Mouse (Mus musculus) liver, postnatal 0 days (tissue): ENCODE results near the gene 4930432M17Rik. TPM values are rescaled to one million over a fixed set of nuclear protein-coding genes. Genes with fewer than 3 reads are reported as not detected.

Source experiments
- ATAC-seq: fragments of 200-750 bp; cut with Nextera tagmentation; 2 replicates; pipeline ENCODE4 v1.8.0; 2017; ENCODE audit warnings: mild to moderate bottlenecking, moderate library complexity
- DNase-seq: peaks from one replicate; pipeline ENCODE4 v3.0.0-alpha.2; 2016
- H3K27ac ChIP-seq: fragments of 300-500 bp; sonication (generic); 2 replicates; pipeline ENCODE4 v1.5.1; 2014; ENCODE audit warnings: antibody characterized with exemption, moderate library complexity, mild to moderate bottlenecking, low read depth
- H3K27me3 ChIP-seq: fragments of 300-500 bp; sonication (generic); 2 replicates; pipeline ENCODE4 v1.6.1; 2014; ENCODE audit warnings: low read length, control low read depth, mixed read lengths; ENCODE audit not compliant: insufficient read depth
- H3K36me3 ChIP-seq: fragments of 300-500 bp; sonication (generic); replicated peaks from 2 replicates; pipeline ENCODE4 v1.6.1; 2014; ENCODE audit warnings: mild to moderate bottlenecking, control low read depth, low read length, moderate library complexity, mixed read lengths; ENCODE audit not compliant: insufficient read depth
- H3K4me1 ChIP-seq: fragments of 300-500 bp; sonication (generic); 2 replicates; pipeline ENCODE4 v1.6.1; 2014; ENCODE audit warnings: antibody characterized with exemption, mild to moderate bottlenecking, control low read depth; ENCODE audit not compliant: insufficient read depth
- H3K4me2 ChIP-seq: fragments of 300-500 bp; sonication (generic); 2 replicates; pipeline ENCODE4 v1.6.1; 2014; ENCODE audit warnings: low read depth, mild to moderate bottlenecking, low read length, moderate library complexity, mixed read lengths
- H3K4me3 ChIP-seq: fragments of 300-500 bp; sonication (generic); 2 replicates; pipeline ENCODE4 v1.5.1; 2014; ENCODE audit warnings: low read depth, low read length
- H3K9ac ChIP-seq: fragments of 300-500 bp; sonication (generic); replicated peaks from 2 replicates; pipeline ENCODE4 v1.6.1; 2014; ENCODE audit warnings: mild to moderate bottlenecking, moderate library complexity
- H3K9me3 ChIP-seq: fragments of 300-500 bp; sonication (generic); 2 replicates; pipeline ENCODE4 v1.6.1; 2016; ENCODE audit warnings: mild to moderate bottlenecking, control low read depth, low read length, mixed read lengths
- CTCF ChIP-seq: sonication (generic); IDR thresholded peaks from 2 replicates; pipeline ENCODE4 v1.5.1; 2016; ENCODE audit warnings: antibody characterized with exemption, low read depth
- EP300 ChIP-seq: IDR thresholded peaks from 2 replicates; pipeline ENCODE4 v1.6.1; 2016; ENCODE audit warnings: antibody characterized with exemption, low read depth, mild to moderate bottlenecking
- WGBS: fragments of 180-500 bp; shearing (Covaris S2); extraction: QIAGEN DNeasy Blood & Tissue Kit; methylation state at CpG from one replicate; pipeline ENCODE4 v1.1.7; 2014; ENCODE audit not compliant: insufficient replicate concordance; 5-methylcytosine and 5-hydroxymethylcytosine counted together
- polyA plus RNA-seq: library from polyadenylated mRNA; unstranded; fragments of >200 nt; fragmentation: Nextera tagmentation; extraction: Ambion mirVana; gene quantifications from 2 replicates; pipeline ENCODE4 v1.2.1, GENCODE M21; 2015

4930432M17Rik gene
- polyA plus RNA-seq, 1 experiment from 2014 or later, result not detected

GRCm38 (mm10) chr3:121636315-121636714 is 34.2 kb upstream of the 4930432M17Rik start:
- DNase-seq, result no peak
- no peak overlapping the region for H3K4me2 ChIP-seq
- ATAC-seq, result no peak
- no peaks in the 10 kb centered on the region for H3K9me3 ChIP-seq
- no peaks in the 10 kb centered on the region for H3K27me3 ChIP-seq
- H3K36me3 ChIP-seq, result no peaks in the 10 kb centered on the region
- H3K9ac ChIP-seq, result no peak overlapping the region
- TF ChIP-seq CTCF (peak; percentile 51), EP300 (no peak)
- 73% methylated on average over 6 of the region's 6 CpGs for WGBS
- H3K27ac ChIP-seq, result no peak overlapping the region
- H3K4me3 ChIP-seq, result no peak overlapping the region
- H3K4me1 ChIP-seq, result no peaks in the 10 kb centered on the region

- no peaks in the 10 kb centered on the region for H3K27me3 ChIP-seq
- H3K4me3 ChIP-seq, result no peak overlapping the region
- H3K9me3 ChIP-seq, result no peaks in the 10 kb centered on the region
- no peak for ATAC-seq
- H3K36me3 ChIP-seq, result no peaks in the 10 kb centered on the region
- H3K27ac ChIP-seq, result no peak overlapping the region
- H3K4me1 ChIP-seq, result no peaks in the 10 kb centered on the region
- H3K9ac ChIP-seq, result no peak overlapping the region
- H3K4me2 ChIP-seq, result no peak overlapping the region
- no peak for TF ChIP-seq CTCF
- TF ChIP-seq EP300, result no peak
- no peak for DNase-seq
- 69% methylated on average over 7 of the region's 7 CpGs for WGBS
Measured at GRCm38 (mm10) chr3:121636748-121637147, 33.8 kb upstream of the 4930432M17Rik start.

- Histone ChIP-seq H3K9ac (no peak overlapping the region), H3K36me3 (no peaks in the 10 kb centered on the region), H3K9me3 (no peaks in the 10 kb centered on the region), H3K27ac (no peak overlapping the region), H3K4me2 (no peak overlapping the region), H3K4me1 (no peaks in the 10 kb centered on the region), H3K27me3 (no peaks in the 10 kb centered on the region), H3K4me3 (no peak overlapping the region)
- DNase-seq (no peak), ATAC-seq (no peak)
- 58% methylated on average over 5 of the region's 5 CpGs for WGBS
- TF ChIP-seq EP300 (no peak), CTCF (no peak)
Measured at GRCm38 (mm10) chr3:121637792-121638191, 32.8 kb upstream of the 4930432M17Rik start.

GRCm38 (mm10) chr3:121638241-121638640 is 32.3 kb upstream of the 4930432M17Rik start:
- Histone ChIP-seq H3K27ac (no peak overlapping the region), H3K4me3 (no peak overlapping the region), H3K4me1 (no peaks in the 10 kb centered on the region), H3K9ac (no peak overlapping the region), H3K27me3 (no peaks in the 10 kb centered on the region), H3K9me3 (no peaks in the 10 kb centered on the region), H3K36me3 (no peaks in the 10 kb centered on the region), H3K4me2 (no peak overlapping the region)
- WGBS, result 82% methylated on average over 3 of the region's 3 CpGs
- ATAC-seq, result no peak
- DNase-seq, result no peak
- TF ChIP-seq CTCF (no peak), EP300 (no peak)

GRCm38 (mm10) chr3:121640611-121641010 is 30.0 kb upstream of the 4930432M17Rik start:
- Histone ChIP-seq H3K36me3 (no peaks in the 10 kb centered on the region), H3K27me3 (no peaks in the 10 kb centered on the region), H3K9me3 (no peaks in the 10 kb centered on the region), H3K4me2 (no peak overlapping the region), H3K4me1 (no peaks in the 10 kb centered on the region), H3K4me3 (no peak overlapping the region), H3K27ac (no peak overlapping the region), H3K9ac (no peak overlapping the region)
- DNase-seq (no peak), ATAC-seq (no peak)
- WGBS, result 34% methylated on average over 2 of the region's 2 CpGs
- TF ChIP-seq CTCF (no peak), EP300 (no peak)

GRCm38 (mm10) chr3:121643236-121643635 is 27.3 kb upstream of the 4930432M17Rik start:
- H3K27me3 ChIP-seq, result no peaks in the 10 kb centered on the region
- no peaks in the 10 kb centered on the region for H3K9me3 ChIP-seq
- no peak overlapping the region for H3K4me2 ChIP-seq
- no peak overlapping the region for H3K27ac ChIP-seq
- DNase-seq, result no peak
- ATAC-seq, result no peak
- WGBS, result 57% methylated on average over 8 of the region's 8 CpGs
- no peak overlapping the region for H3K4me3 ChIP-seq
- no peak overlapping the region for H3K9ac ChIP-seq
- TF ChIP-seq EP300 (no peak), CTCF (no peak)
- H3K4me1 ChIP-seq, result peaks cover 3% of the 10 kb centered on the region; the same call in 1 of the 2 replicates
- no peaks in the 10 kb centered on the region for H3K36me3 ChIP-seq

- H3K9ac ChIP-seq, result no peak overlapping the region
- no peak overlapping the region for H3K27ac ChIP-seq
- WGBS, result 77% methylated on average over 7 of the region's 7 CpGs
- ATAC-seq (no peak), DNase-seq (no peak)
- H3K4me3 ChIP-seq, result no peak overlapping the region
- H3K36me3 ChIP-seq, result no peaks in the 10 kb centered on the region
- no peak overlapping the region for H3K4me2 ChIP-seq
- no peaks in the 10 kb centered on the region for H3K27me3 ChIP-seq
- TF ChIP-seq CTCF (no peak), EP300 (no peak)
- peaks cover 3% of the 10 kb centered on the region; the same call in 1 of the 2 replicates for H3K4me1 ChIP-seq
- H3K9me3 ChIP-seq, result no peaks in the 10 kb centered on the region
Measured at GRCm38 (mm10) chr3:121645447-121645846, 25.1 kb upstream of the 4930432M17Rik start.
